Mouse (Mus musculus): ENCODE measurements around the gene Gm10295.

GRCm38 (mm10) chr7:71370746-71371145 lies 19.5 kb upstream of the Gm10295 start:
- no peak for TF ChIP-seq CTCF (IDR thresholded peaks at IDR 0.05; ENCODE audit: control insufficient read depth, insufficient read depth, insufficient read length)
- TF ChIP-seq USF1 (IDR thresholded peaks at IDR 0.05; ENCODE audit: low read depth), result no peak
